Mouse (Mus musculus) embryonic facial prominence, embryonic 15.5 days (tissue): Measurements from ENCODE around the gene Rhox2b. TPM values are rescaled to one million over a fixed set of nuclear protein-coding genes. Genes with fewer than 3 reads are reported as not detected.
"Not testable (repeated sequence)": the region's sequence is repeated elsewhere in the genome, so short reads cannot be mapped to it uniquely, and the experiment has no call there.

Experiments used
- ATAC-seq: fragments of 200-750 bp; cut with Nextera tagmentation; 2 replicates; pipeline ENCODE4 v1.8.0; 2017; ENCODE audit warnings: low read depth, moderate TSS enrichment; ENCODE audit not compliant: insufficient number of reproducible peaks, low FRiP score, low TSS enrichment
- H3K27ac ChIP-seq: fragments of 300-500 bp; sonication (generic); replicated peaks from 2 replicates; pipeline ENCODE4 v1.5.1; 2015; ENCODE audit warnings: mild to moderate bottlenecking, inconsistent platforms
- H3K27me3 ChIP-seq: fragments of 300-500 bp; sonication (generic); 2 replicates; pipeline ENCODE4 v1.6.1; 2015; ENCODE audit warnings: inconsistent platforms
- H3K36me3 ChIP-seq: fragments of 300-500 bp; sonication (generic); 2 replicates; pipeline ENCODE4 v1.6.1; 2015; ENCODE audit warnings: mild to moderate bottlenecking, inconsistent platforms
- H3K4me1 ChIP-seq: fragments of 300-500 bp; sonication (generic); 2 replicates; pipeline ENCODE4 v1.6.1; 2015; ENCODE audit warnings: inconsistent platforms
- H3K4me2 ChIP-seq: fragments of 300-500 bp; sonication (generic); replicated peaks from 2 replicates; pipeline ENCODE4 v1.6.1; 2015; ENCODE audit warnings: mild to moderate bottlenecking, inconsistent platforms
- H3K4me3 ChIP-seq: fragments of 300-500 bp; sonication (generic); replicated peaks from 2 replicates; pipeline ENCODE4 v1.5.1; 2015; ENCODE audit warnings: mild to moderate bottlenecking, inconsistent platforms
- H3K9ac ChIP-seq: fragments of 300-500 bp; sonication (generic); 2 replicates; pipeline ENCODE4 v1.6.1; 2015; ENCODE audit warnings: inconsistent platforms
- H3K9me3 ChIP-seq: fragments of 300-500 bp; sonication (generic); replicated peaks from 2 replicates; pipeline ENCODE4 v1.6.1; 2016; ENCODE audit warnings: inconsistent platforms
- WGBS: fragments of 180-500 bp; shearing (Covaris S2); methylation state at CpG from one replicate; pipeline ENCODE4 v1.1.7; 2015; 5-methylcytosine and 5-hydroxymethylcytosine counted together
- polyA plus RNA-seq: library from polyadenylated mRNA; unstranded; fragments of >200 nt; fragmentation: Nextera tagmentation; extraction: Ambion mirVana; gene quantifications from 2 replicates; pipeline ENCODE4 v1.2.1, GENCODE M21; 2015

Gene Rhox2b
- not detected in 2 replicates for polyA plus RNA-seq

GRCm38 (mm10) chrX:37411767-37412166 lies at the start of gene Rhox2b:
Gene Rhox2b, plus strand, starts transcription at chrX:37412067.
- not testable (repeated sequence) for H3K27ac ChIP-seq, H3K27me3 ChIP-seq, H3K9me3 ChIP-seq, ATAC-seq, H3K4me3 ChIP-seq, H3K4me2 ChIP-seq, H3K9ac ChIP-seq, H3K4me1 ChIP-seq, H3K36me3 ChIP-seq
- no CpG with 5 or more reads among the region's 9 CpGs for WGBS

GRCm38 (mm10) chrX:37379728-37380127 lies 32.1 kb upstream of the Rhox2b start, which contains the start of gene Rhox3a2:
Gene Rhox3a2, plus strand, starts transcription at chrX:37380028.
- H3K36me3 ChIP-seq, H3K9ac ChIP-seq, H3K27me3 ChIP-seq, H3K4me2 ChIP-seq, H3K4me1 ChIP-seq, H3K4me3 ChIP-seq, H3K9me3 ChIP-seq, H3K27ac ChIP-seq, ATAC-seq: not testable (repeated sequence)
- no CpG with 5 or more reads among the region's 1 CpGs for WGBS

GRCm38 (mm10) chrX:37390548-37390947 lies 21.3 kb upstream of the Rhox2b start, which contains the start of gene Rhox4a2:
Gene Rhox4a2, plus strand, starts transcription at chrX:37390848.
- not testable (repeated sequence) for H3K36me3 ChIP-seq, H3K9ac ChIP-seq, H3K4me2 ChIP-seq, ATAC-seq, H3K9me3 ChIP-seq, H3K4me3 ChIP-seq, H3K4me1 ChIP-seq, H3K27me3 ChIP-seq, H3K27ac ChIP-seq
- WGBS = 85% methylated on average over 8 of the region's 16 CpGs

GRCm38 (mm10) chrX:37432194-37432593 lies 20.3 kb downstream of the Rhox2b start, which contains the start of gene Rhox4b:
Gene Rhox4b, plus strand, starts transcription at chrX:37432494.
- not testable (repeated sequence) for H3K27me3 ChIP-seq, ATAC-seq, H3K4me1 ChIP-seq, H3K4me3 ChIP-seq, H3K9me3 ChIP-seq, H3K4me2 ChIP-seq, H3K27ac ChIP-seq, H3K36me3 ChIP-seq, H3K9ac ChIP-seq
- WGBS = 82% methylated on average over 14 of the region's 15 CpGs

- H3K27me3 ChIP-seq, H3K4me1 ChIP-seq, H3K27ac ChIP-seq, H3K9me3 ChIP-seq, H3K4me2 ChIP-seq, ATAC-seq, H3K9ac ChIP-seq, H3K36me3 ChIP-seq, H3K4me3 ChIP-seq: not testable (repeated sequence)
- 89% methylated on average over 7 of the region's 10 CpGs for WGBS
These were observed 41.5 kb downstream of the Rhox2b start, which contains the start of gene Rhox2c for GRCm38 (mm10) chrX:37453380-37453779. Gene Rhox2c, plus strand, starts transcription at chrX:37453680.

- H3K9me3 ChIP-seq = not testable (repeated sequence)
These were observed 46.4 kb downstream of the Rhox2b start, which contains the start of gene Rhox3c for GRCm38 (mm10) chrX:37458285-37458684. Gene Rhox3c, plus strand, starts transcription at chrX:37458585.

More at GRCm38 (mm10) chrX:37458285-37458684, 46.4 kb downstream of the Rhox2b start, which contains the start of gene Rhox3c:
- H3K4me1 ChIP-seq, H3K4me2 ChIP-seq, H3K4me3 ChIP-seq, ATAC-seq, H3K27ac ChIP-seq, H3K27me3 ChIP-seq, H3K9ac ChIP-seq, H3K36me3 ChIP-seq: not testable (repeated sequence)
- 87% methylated on average over 3 of the region's 4 CpGs for WGBS

Other genes with a start within 250 kb of the Rhox2b start
- 1.2 and 1.4 TPM in 2 replicates for gene Akap14, start 243.2 kb upstream of the Rhox2b start, polyA plus RNA-seq
- gene Ndufa1, start 220.9 kb upstream of the Rhox2b start, polyA plus RNA-seq = 448 and 463 TPM in 2 replicates
- 12.6 and 13.4 TPM in 2 replicates for gene Rnf113a1, start 220.8 kb upstream of the Rhox2b start, polyA plus RNA-seq
- not detected in 2 replicates for gene Gm9, start 201.0 kb upstream of the Rhox2b start, polyA plus RNA-seq
- not detected in 2 replicates for gene Rhox1, start 189.8 kb upstream of the Rhox2b start, polyA plus RNA-seq
- gene Rhox2a, start 167.1 kb upstream of the Rhox2b start, polyA plus RNA-seq = not detected in 2 replicates
- gene Rhox3a, start 162.1 kb upstream of the Rhox2b start, polyA plus RNA-seq = 0.33 TPM in 1 of 2 replicates, not detected in the other
- gene Rhox4a, start 146.7 kb upstream of the Rhox2b start, polyA plus RNA-seq = not detected in 2 replicates
- not detected in 2 replicates for gene Rhox3a2, start 32.0 kb upstream of the Rhox2b start, polyA plus RNA-seq
- 0.55 and 1.5 TPM in 2 replicates for gene Rhox4a2, start 21.2 kb upstream of the Rhox2b start, polyA plus RNA-seq
- gene Rhox4b, start 20.4 kb downstream of the Rhox2b start, polyA plus RNA-seq = 0.43 and 0.72 TPM in 2 replicates
- not detected in 2 replicates for gene Rhox2c, start 41.6 kb downstream of the Rhox2b start, polyA plus RNA-seq
- gene Rhox3c, start 46.5 kb downstream of the Rhox2b start, polyA plus RNA-seq = not detected in 2 replicates
- gene Rhox4c, start 68.3 kb downstream of the Rhox2b start, polyA plus RNA-seq = not detected in 2 replicates
- gene Rhox2d, start 81.4 kb downstream of the Rhox2b start, polyA plus RNA-seq = not detected in 2 replicates
- gene Rhox4d, start 102.3 kb downstream of the Rhox2b start, polyA plus RNA-seq = not detected in 2 replicates
- gene Rhox2e, start 118.4 kb downstream of the Rhox2b start, polyA plus RNA-seq = not detected in 2 replicates
- gene Rhox3e, start 130.0 kb downstream of the Rhox2b start, polyA plus RNA-seq = not detected in 2 replicates
- not detected in 2 replicates for gene Rhox4e, start 145.3 kb downstream of the Rhox2b start, polyA plus RNA-seq
- gene Rhox2f, start 159.3 kb downstream of the Rhox2b start, polyA plus RNA-seq = not detected in 2 replicates
- gene Rhox3f, start 168.9 kb downstream of the Rhox2b start, polyA plus RNA-seq = not detected in 2 replicates
- not detected in 2 replicates for gene Rhox4f, start 195.6 kb downstream of the Rhox2b start, polyA plus RNA-seq
- gene Rhox3g, start 216.5 kb downstream of the Rhox2b start, polyA plus RNA-seq = not detected in 2 replicates
- gene Rhox2g, start 231.4 kb downstream of the Rhox2b start, polyA plus RNA-seq = not detected in 2 replicates
- not detected in 2 replicates for gene Rhox4g, start 239.3 kb downstream of the Rhox2b start, polyA plus RNA-seq